Mouse (Mus musculus): ENCODE data around the gene Tent5c.
A peak's percentile ranks its signal among the peaks of the same experiment; 100 is the strongest.
"Not testable (repeated sequence)": the region's sequence is repeated elsewhere in the genome, so short reads cannot be mapped to it uniquely, and the experiment has no call there.

Gene Tent5c

DNA sequence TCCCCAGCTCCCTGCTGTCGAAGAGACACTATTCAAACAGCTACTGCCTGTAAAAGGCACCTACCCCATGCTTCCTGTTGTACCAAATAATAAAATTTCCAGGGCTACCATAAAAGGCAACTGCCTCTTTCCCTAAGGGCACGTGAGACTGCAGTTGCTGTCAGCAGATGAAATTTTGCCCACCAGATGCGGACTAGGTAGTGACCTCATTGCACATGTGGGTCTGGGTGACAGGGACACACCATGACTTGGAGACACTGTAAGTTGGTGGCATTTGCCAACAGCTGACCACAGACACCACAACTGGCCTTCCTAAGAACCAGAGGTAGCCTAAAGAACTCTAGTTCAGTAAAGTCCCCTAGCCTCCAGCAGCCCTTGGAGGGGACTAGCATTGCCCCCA, 50.0 kb downstream of the Tent5c start:
- DNase-seq (ENCODE audit: low read depth, low spot score), result no peak

DNA sequence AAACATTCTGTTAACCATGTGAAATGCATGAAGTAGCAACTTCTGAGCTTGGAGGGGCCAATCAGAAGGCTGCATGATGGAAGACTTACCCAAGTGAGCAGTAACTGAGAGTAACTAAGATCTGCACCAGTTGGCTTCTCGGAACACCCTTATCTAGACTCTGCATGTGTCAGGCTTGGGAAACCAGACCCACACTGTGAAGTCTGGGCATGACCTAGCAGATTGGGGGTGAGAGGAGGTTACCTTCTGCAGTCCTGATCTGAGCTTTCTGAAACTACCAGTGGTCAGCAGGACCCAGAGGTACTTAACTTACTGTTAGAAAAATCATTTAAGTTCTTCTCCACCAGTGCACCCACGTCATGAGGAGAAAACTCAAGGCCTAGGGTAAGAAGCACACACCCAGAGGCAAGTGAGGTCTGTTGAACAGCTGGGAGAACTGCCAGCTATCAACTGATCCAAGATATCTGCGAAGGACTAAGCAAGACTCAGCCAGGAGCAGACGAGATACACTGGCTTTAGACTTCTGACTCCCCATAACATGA, 50.6 kb downstream of the Tent5c start:
- no peak for DNase-seq (ENCODE audit: low read depth, low spot score)

DNA sequence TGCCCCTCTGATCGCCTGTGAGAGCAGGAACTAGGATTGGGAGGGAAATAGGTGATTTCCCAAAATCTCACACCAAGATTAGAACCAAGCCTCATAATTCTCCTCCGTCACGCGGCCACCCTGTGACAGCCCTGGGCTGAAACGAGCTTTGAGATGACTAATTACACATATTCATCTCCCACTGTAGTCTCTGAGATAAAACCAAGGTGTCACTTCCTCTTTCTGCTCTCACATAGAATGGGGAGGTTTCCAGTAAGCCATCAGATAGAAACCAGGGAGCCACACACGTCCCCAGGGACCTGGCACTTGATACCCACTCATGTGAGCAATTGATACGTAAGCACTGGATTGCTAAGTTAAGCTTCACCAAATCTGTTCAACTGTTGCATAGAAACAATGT, 52.4 kb downstream of the Tent5c start:
- DNase-seq (ENCODE audit: low read depth, low spot score), result peak; percentile 86

DNA sequence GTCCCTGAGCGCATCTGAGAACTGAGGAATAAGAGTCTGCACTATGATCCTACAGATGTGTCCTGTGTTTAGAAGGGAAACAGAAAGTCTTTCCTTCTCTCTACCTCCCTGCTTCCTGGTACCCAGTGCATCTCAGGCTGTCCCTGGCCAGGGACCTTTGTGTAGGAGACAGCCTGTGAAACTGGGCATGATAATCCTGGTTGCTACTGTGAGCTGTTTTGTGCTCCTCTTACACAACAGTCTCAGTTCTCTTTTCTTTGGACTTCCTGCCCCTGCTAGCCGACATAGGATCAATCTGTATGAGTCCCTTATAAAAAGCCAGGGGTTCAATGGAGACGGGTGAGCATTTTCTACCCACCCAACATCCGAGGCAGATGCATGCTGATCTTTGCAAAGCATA, 57.4 kb downstream of the Tent5c start:
- DNase-seq (ENCODE audit: low read depth, low spot score), result no peak

DNA sequence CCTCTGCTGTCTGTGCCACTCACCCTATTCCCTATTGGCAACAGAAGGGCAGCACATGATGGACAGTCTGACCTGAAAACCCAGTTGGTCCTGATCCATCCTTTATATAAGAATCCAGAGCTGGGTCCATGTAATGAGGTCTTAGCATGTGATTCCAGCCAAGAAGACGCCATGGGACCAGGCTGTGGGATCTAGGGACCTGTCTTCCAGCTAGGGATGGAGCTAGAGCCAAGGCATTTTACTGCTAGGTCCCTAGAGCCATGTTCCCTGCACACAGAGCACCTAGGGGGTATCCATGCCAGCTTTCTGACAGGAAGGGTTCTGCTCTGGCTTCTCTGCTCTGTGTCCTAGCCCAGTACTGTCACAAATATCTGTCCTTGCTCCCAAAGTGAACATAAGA, 58.4 kb downstream of the Tent5c start:
- no peak for DNase-seq (ENCODE audit: low read depth, low spot score)

DNA sequence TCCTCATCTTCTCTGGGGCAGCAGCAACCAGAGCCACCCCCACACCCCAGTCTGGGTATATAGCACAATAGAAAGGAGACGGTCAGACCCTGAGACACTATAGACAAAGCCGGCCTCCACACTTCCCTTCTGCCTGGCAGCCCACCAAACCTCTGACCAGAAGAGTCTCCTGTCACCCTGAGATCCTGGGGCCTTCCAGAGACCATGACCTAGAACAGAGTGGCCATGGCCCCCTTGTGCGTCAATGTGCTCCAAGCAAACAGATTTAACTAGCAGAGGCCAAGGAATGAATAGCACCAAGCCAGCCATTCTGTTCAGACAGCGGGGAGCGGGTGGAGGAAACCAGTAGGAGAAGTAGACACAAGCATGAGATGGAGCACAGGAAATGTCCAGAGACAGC, 59.0 kb downstream of the Tent5c start:
- DNase-seq (ENCODE audit: low read depth, low spot score), result no peak

DNA sequence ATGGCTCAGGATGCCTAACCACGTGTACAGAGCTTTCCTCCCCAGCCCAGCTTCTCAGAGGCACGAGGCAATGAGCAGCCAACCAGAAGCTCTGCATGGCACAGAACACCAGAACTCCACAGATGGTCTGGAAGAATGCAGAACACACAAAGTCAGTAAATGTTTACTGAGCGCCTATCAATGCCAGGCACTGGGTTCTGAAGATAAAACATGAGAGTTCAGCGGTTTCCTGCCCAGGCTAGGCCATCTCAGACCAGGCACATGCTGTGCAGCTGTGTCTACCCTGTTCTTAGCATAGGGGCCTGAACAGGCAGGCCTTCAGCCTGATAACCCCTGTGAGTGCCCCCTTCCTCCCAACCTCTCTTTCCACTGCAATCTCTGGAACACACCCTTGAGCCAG, 59.5 kb downstream of the Tent5c start:
- DNase-seq (ENCODE audit: low read depth, low spot score), result no peak

DNA sequence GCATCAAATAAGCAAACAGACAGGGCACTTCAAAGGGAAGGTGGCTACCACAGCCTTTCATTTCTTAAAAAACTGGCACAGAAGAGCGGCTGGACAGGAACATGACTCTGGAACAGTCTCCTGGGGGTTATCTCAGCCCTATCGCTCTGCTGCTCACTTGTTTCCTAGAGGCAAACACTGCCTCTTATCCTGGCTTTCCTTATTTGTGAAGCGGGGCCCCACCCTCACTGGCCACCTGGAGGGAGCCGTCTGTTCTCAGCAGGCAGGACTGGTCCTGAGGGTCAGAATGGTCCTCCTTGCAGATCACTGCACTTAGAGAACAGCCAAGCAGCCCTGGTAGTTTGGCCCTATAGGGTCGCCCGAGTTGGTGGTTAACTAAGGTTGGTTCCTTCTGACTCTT, 61.6 kb downstream of the Tent5c start:
- no peak for DNase-seq (ENCODE audit: low read depth, low spot score)

DNA sequence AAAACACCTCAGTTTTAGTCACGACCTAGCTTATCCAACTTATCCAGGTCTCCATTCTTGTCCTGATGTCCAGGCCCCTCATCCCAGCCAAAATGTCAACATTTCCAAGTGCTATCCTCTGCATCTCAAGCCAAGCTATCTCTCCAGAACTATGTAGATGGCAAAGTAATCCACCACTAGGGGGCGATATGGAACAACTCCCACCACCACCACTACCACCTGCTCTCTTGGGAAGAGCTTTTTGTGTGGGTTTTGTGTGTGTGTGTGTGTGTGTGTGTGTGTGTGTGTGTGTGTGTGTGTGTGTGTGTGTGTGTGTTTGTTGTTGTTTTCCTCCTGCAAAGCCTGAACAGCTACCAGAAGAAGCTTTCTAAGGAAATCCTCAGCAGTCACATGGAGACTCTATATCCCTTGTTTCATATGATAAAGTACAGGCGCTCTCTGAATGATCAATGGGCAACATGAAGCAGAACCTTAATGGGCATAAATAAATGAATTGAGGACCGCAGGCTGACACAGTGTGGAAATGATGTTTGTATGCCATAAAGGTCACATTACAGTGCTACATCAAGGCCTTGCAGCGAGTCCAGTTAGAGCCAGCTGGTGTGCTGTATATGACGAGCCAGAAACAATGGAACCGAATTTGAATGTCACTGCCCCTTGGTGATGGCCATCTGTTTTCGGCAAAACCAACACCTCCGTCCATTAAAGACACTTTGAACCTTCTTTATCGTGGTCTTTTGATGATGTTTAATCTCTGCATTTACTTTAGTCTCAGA, 66.5 kb downstream of the Tent5c start:
- peak; percentile 62 for DNase-seq (ENCODE audit: low read depth, low spot score)

DNA sequence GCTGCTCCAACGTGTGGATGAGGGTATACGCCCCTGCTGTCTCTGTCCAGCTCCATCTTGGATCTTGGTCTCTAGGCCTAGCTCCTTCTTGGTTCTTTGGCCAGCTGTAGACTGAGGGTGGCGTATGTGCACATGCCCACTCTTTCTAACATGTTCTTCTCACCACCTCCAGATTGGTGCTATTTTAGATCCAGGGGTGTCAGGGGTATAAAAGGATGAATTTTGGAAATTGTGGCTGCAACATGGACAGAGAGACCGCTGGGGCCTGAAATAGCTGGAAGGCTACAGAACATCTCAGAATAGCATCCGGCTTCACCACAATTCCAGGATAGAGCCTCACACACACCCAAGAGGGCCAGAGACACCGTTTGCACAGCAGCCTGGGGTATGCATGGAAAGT, 67.8 kb downstream of the Tent5c start:
- DNase-seq (ENCODE audit: low read depth, low spot score), result no peak

DNA sequence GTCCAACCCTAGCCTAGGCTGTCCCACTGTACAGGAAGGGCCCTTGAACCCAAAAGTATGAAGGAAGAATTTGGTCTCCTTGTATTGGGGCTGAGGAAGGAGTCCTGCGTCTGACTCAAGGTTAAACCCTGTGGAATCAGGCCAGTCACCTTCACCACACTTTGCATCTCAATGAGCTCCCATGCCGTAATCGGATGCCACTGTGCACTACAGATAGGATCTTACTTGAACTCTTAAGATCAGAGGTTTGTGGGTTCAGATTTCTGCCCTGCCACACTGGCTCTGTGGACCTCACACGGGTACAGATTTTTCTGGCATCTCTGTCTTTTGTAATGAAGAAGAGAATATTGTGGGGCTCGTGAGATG, 68.5 kb downstream of the Tent5c start:
- DNase-seq (ENCODE audit: low read depth, low spot score), result no peak

DNA sequence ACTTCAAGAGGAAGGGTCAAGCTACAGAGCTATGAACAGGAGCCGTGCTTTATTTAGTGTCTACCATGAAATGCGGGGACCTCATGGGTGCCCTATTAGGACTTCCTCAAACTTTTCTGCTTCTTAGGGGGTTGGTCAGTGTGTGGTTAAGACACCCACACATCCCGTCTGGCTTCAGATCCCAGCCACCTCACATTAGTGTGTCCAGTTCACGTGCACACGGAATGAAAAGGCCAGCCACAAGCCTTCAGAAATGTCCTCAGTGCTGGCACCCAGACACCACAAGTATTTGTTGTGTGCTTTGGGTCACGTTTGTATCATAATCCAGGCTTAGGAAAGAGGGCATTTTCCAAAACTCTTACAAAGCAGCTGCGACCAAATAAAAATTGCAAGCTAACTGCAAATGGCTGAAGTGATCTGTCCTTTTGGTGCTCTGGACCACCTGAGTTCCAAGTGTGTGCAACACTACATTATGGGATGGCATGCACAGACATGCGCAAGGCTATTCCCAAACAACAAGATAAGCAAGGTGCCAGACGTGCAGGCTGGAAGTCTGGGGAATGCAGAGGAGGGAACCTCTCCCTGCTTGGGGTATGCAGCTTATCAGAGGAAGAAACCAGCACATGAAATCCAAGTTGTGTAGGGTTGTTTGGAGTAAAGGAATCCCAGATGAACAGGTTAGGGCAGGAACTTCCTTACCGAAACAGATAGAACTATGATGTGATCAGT, 69.0 kb downstream of the Tent5c start:
- DNase-seq (ENCODE audit: low read depth, low spot score), result no peak

DNA sequence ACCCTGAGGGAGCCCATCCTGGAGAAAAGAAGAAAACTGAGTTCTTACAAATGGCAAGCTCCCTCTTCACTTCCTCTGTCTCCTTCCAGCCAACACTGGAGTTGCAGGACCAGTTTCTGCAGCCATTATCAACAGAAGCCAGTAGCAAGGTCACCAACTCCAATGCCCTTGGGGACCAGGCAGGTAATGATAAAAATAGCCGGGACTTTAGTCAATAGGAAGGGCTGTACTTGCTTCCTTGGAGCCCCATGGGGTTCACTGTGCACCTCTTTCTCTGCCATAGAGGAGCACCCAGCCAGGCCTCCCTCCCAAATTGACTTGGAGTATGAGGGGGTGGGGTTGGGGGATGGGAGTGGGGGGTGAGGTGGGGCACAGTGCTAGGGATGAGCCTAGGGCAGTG, 70.7 kb downstream of the Tent5c start:
- DNase-seq (ENCODE audit: low read depth, low spot score), result no peak

DNA sequence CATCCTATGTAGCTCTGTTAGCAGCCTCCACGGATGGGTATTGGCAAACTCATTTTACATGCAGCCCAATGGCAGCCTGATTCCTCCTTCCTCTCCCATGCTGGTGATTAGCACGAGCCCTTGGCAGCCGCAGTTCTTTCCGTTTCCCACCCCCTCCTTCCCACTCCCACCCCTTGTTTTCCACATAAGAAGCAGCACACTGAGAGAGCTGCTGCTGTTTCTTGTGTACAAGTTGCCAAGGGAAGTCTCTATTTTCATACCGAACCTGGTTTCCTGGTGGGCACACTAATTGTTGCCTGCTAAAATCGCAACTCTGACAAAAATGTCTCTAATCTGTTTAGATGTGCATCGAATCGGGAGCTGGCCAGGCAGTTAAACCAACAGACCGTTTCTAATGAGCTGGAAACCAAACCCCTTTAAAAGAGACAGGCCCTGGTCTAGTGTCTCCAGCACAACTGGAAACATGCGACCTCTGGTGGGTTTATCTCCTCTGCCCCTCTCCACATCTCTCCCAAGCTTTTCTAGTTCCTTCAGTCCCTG, 71.3 kb downstream of the Tent5c start:
- DNase-seq (ENCODE audit: low read depth, low spot score), result no peak

DNA sequence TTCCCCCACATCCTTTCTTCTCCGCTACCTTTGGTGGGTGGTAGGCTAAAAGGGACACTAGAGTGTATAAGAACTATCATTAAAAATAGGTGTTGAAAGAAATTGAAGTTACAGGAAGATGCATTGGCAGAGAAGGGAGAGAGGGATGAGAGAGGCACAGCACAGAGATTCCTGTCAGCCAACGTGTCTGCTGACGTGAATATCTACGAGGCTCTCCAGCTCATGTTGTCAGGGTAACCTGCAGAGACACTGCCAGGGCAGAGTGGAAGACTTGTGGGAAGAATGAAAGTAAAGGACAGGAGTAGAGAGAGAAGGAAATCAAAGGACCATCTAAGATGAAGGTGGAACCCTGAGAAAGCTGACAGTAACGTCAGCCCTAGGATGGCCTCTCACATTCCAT, 73.5 kb downstream of the Tent5c start:
- DNase-seq (ENCODE audit: low read depth, low spot score), result no peak

DNA sequence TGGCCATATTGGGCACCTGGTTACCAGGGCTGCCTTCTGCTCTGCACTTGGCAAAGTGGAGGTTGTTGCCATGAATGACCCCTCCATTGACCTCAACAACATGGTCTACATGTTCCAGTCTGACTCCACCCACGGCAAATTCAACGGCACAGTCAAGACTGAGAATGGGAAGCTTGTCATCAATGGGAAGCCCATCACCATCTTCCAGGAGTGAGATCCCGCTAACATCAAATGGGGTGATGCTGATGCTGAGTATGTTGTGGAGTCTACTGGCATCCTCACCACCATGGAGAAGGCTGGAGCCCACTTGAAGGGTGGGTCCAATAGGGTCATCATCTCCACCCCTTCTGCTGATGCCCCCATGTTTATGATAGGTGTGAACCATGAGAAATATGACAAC, 75.5 kb downstream of the Tent5c start:
- not testable (repeated sequence) for DNase-seq (ENCODE audit: low read depth, low spot score)

DNA sequence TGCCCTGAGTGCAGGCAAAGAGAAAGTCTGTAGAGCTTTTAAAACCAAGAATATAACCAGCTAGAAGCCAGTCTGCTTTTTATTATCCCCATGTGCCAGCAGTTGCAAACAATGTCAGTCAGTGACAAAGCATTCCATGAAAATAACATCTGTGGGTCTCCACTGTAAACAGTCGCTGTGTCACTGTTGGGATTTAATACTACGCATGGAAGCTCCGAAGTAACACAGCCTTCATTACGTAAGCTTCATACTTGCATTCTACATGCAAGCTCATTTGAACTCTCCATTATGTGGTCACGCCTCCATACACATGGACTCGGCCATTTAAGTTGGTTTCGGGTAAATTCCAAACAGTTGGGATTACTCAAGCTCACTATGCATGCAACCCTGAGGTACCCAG, 77.2 kb downstream of the Tent5c start:
- DNase-seq (ENCODE audit: low read depth, low spot score), result no peak

DNA sequence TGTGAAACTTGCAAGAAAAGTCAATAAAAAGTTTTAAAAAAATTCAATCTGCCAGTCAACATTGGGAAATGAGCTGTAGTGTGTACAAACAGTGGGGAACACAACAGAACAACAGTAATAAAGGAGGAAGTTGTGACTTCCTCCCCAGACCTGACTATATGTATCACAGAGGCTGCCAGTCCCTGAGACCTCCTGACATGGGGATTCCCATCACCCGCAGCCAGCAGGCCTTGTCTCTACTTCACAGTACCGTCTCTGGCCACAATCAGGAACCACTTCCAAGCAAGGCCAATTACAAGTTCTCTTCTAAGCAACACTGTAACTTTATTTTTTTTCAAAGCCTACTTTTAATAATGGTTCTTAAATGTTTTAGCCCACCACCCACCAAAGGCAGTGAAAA, 79.8 kb downstream of the Tent5c start:
- peak; percentile 66 for DNase-seq (ENCODE audit: low read depth, low spot score)

DNA sequence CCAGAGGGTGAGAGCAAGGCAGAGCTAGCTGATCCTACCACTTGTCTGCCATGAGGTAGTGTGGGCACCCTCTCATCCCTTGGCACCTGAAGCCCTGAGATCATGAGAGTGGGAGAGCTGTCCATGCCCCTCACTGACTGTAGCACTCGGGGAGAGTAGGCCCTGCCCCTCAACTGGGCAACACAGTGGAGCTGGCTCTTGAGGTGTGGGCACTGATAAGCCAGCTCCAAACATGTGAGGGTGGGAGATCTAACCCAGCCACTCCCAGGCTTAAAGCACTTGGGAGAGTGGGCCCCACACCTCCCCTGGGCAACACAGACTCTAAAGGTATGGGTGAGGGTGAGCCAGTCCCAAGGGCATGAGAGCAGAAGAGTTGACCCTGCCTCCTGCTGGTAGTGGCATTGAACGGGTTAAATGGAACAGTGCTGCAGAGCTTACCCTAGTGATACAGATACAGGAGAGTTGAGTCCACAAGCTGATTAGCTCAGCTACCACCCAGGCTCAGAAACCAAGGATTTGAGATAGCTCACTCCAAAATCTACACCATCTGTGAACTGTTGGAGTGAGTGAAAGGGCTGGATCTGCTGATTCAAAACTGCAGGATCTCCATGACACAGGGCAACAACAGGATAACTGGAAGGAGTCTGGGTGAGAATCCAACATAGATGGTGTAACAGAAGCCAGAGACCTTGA, 80.6 kb downstream of the Tent5c start:
- no peak for DNase-seq (ENCODE audit: low read depth, low spot score)

DNA sequence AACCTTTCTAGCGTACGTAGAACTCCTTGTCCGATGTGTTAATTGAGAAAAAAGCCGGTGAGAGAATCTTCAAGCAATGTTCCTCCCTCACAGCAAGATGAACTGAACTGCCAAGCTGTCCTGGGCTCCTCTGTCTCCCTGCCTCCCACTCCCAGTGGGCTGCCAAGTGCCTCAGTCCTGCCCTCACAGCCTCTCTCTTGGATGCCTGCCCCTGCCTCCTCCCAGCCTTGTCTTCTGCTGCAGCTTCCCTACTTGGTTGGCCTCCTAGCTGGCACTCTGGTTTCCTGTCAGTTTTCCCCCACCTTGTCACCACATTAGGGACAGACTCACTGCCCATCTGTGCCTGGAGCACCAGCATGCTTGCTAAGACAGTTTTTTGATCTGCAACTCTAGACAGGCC, 86.5 kb downstream of the Tent5c start:
- DNase-seq (ENCODE audit: low read depth, low spot score), result no peak
